Mouse (Mus musculus) central nervous system, embryonic 11.5 days (tissue): Measurements from ENCODE around the gene Pdia5. TPM values are rescaled to one million over a fixed set of nuclear protein-coding genes. Genes with fewer than 3 reads are reported as not detected.

Source experiments
- polyA plus RNA-seq: library from polyadenylated mRNA; depleted of rRNA; stranded (reverse); fragments of >200 nt; gene quantifications from 2 replicates; pipeline ENCODE4 v1.2.3, GENCODE M21; 2012; rRNA removed

Pdia5 gene
- 17.1 and 18.1 TPM in 2 replicates for polyA plus RNA-seq

GRCm38 (mm10) chr16:35490231-35491070, at the start of gene Pdia5:
Gene Pdia5 (minus strand): TSS chr16:35490873.

GRCm38 (mm10) chr16:35363150-35364062, 127.3 kb downstream of the Pdia5 start, which contains the start of gene Sec22a:
Gene Sec22a (minus strand): TSS chr16:35363918.

Other genes with a start within 250 kb of the Pdia5 start
- 9.6 and 19.1 TPM in 2 replicates for gene Sec22a, start 127.0 kb downstream of the Pdia5 start, polyA plus RNA-seq
- 57.7 and 85.8 TPM in 2 replicates for gene Sema5b, start 50.3 kb upstream of the Pdia5 start, polyA plus RNA-seq